Comparison of ENCODE assay signal across 12 mouse cellular contexts in genomic region chr14:56211317-56211716, GRCm38 (mm10). TPM values are rescaled to one million over a fixed set of nuclear protein-coding genes. Genes with fewer than 3 reads are reported as not detected.
"Had no signal": no experiment of that assay in that cellular context is flagged by ENCODE, and none has a peak within 500 bp of the region (broad histone marks: within the 10 kb centered on the region; RNA-seq: fewer than 3 reads in every experiment).

Gzmf (minus strand) TSS chr14:56211417.

- DNase-seq: retina, postnatal 1 day; right cerebral cortex, adult 18-20 months; right cerebral cortex, postnatal 14 days; right cerebral cortex, postnatal 25 days; right cerebral cortex, postnatal 4 days; spleen, adult 18-20 months; thymus, adult 2 months; thymus, postnatal 14 days; thymus, postnatal 25 days; thymus, postnatal 36 days; thymus, postnatal 4 days had no signal

RNA-seq across cellular contexts. Expression of gene Gzmf, which starts in this region (rescaled TPM):
- total RNA-seq: neutrophil, adult 5-6 weeks had no signal
